In the genomic region with DNA sequence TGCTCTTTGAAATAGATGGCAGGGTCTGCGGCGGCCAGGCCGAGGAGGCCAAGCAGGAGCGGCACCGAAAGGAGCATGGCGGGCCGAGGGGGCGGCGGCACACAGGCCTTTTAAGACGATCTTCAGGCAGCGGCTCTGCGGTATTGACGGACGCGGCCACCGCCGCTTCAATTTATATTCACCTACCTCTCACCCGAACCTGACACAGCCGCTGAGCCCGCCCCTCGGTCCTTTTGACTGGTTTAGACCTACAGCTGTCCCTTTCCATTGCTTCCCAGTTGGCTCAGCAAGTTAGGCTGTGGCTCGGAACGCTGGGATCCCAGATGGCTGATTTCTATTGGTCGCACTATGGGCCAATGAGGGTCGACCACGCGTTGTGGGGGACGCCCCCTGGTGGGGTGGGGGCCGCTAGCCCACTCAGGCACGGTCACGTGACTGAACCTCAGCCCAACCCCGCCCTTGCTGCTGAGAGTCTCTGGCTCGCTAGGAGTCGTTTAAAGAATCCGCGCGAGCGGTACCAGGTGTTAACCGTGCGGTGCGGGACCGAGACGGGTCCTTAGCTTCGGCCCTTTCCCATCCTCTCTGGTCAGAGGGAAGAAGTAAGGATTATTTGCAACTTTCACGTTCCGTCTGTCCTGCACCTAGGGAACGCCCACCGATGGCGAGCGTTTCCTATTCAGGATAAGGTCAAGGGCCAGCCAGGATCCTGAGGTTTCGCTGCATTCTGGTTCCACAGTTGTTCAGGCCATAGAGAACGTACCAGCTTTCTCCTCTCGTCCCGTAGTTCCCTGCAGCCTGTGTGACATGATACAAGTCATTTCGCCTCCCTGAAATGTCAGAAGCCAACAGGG, we compare ENCODE assay signal across 8 mouse cellular contexts. TPM values are rescaled to one million over a fixed set of nuclear protein-coding genes. Genes with fewer than 3 reads are reported as not detected.
DNase-seq lines count a peak whose midpoint lies in the region; ATAC-seq and TF ChIP-seq lines count a peak whose summit lies in the region.

A gene (minus strand): TSS at position 213 of the 851 bp plus-strand sequence.

- peak within 1 kb of the TSS; percentile 79 for H3K4me2 ChIP-seq in heart, embryonic 11.5 days
- peak within 1 kb of the TSS; percentile 82 for H3K4me2 ChIP-seq in kidney, embryonic 16.5 days (replicated peaks; ENCODE audit: low read depth, low read length)
- H3K4me2 ChIP-seq in myocyte (ENCODE audit: low read depth) = peak within 1 kb of the TSS; percentile 99

- peak within 1 kb of the TSS; percentile 88 for H3ac ChIP-seq in C2C12 (ENCODE audit: control insufficient read depth, insufficient read length, low read depth)
- peak within 1 kb of the TSS; percentile 51 for H3ac ChIP-seq in myocyte (ENCODE audit: control insufficient read depth, insufficient read length)

- H3K27me3 ChIP-seq in C2C12 (ENCODE audit: control insufficient read depth, insufficient read depth, insufficient read length) = no peaks in the 10 kb centered on the region
- H3K27me3 ChIP-seq in erythroblast, embryonic 14.5 days (ENCODE audit: control insufficient read depth) = no peaks in the 10 kb centered on the region
- H3K27me3 ChIP-seq in heart, embryonic 11.5 days (ENCODE audit: control insufficient read depth, insufficient read depth, low read length) = no peaks in the 10 kb centered on the region
- H3K27me3 ChIP-seq in kidney, embryonic 16.5 days (ENCODE audit: insufficient read depth, low read length) = no peaks in the 10 kb centered on the region
- no peaks in the 10 kb centered on the region for H3K27me3 ChIP-seq in liver, adult 2 months (ENCODE audit: control insufficient read depth, insufficient read depth, low read length)
- H3K27me3 ChIP-seq in myocyte (ENCODE audit: control insufficient read depth, insufficient read depth, insufficient read length) = no peaks in the 10 kb centered on the region
- H3K27me3 ChIP-seq in splenic B cell, adult 2 months (ENCODE audit: control insufficient read depth, insufficient read depth, low read length, poor library complexity, severe bottlenecking) = no peaks in the 10 kb centered on the region

- peak within 1 kb of the TSS; percentile 85 for H3K27ac ChIP-seq in heart, embryonic 11.5 days (ENCODE audit: low read depth, low read length)
- H3K27ac ChIP-seq in kidney, embryonic 16.5 days (ENCODE audit: low read length) = peak within 1 kb of the TSS; percentile 92
- H3K27ac ChIP-seq in liver, adult 2 months (replicated peaks; ENCODE audit: insufficient read depth, low read depth, low read length) = peak within 1 kb of the TSS; percentile 85

- peaks cover 54% of the 10 kb centered on the region for H3K4me1 ChIP-seq in erythroblast, embryonic 14.5 days (ENCODE audit: control insufficient read depth)
- peaks cover 28% of the 10 kb centered on the region for H3K4me1 ChIP-seq in heart, embryonic 11.5 days (ENCODE audit: control insufficient read depth, insufficient read depth, low read length)
- peaks cover 34% of the 10 kb centered on the region for H3K4me1 ChIP-seq in kidney, embryonic 16.5 days (ENCODE audit: insufficient read depth, low read length)
- H3K4me1 ChIP-seq in liver, adult 2 months (ENCODE audit: control insufficient read depth, insufficient read depth, low read length) = peaks cover 21% of the 10 kb centered on the region

- under 1% methylated on average over 55 of the region's 55 CpGs for WGBS in heart, embryonic 11.5 days (ENCODE audit: insufficient replicate concordance)
- WGBS in kidney, embryonic 16.5 days = under 1% methylated on average over 55 of the region's 55 CpGs
- WGBS in liver, adult 2 months = under 1% methylated on average over 55 of the region's 55 CpGs

- ATAC-seq in heart, embryonic 11.5 days (replicated peaks; ENCODE audit: insufficient number of reproducible peaks, low FRiP score, low TSS enrichment) = peak; percentile 99
- ATAC-seq in kidney, embryonic 16.5 days (ENCODE audit: low FRiP score, low TSS enrichment) = peak; percentile 100

- H3K36me3 ChIP-seq in C2C12 (ENCODE audit: control insufficient read depth, insufficient read depth) (peaks cover 40% of the 10 kb centered on the region), myocyte (ENCODE audit: control insufficient read depth, insufficient read depth) (peaks cover 32% of the 10 kb centered on the region)
- peaks cover 44% of the 10 kb centered on the region for H3K36me3 ChIP-seq in erythroblast, embryonic 14.5 days (ENCODE audit: control insufficient read depth)
- H3K36me3 ChIP-seq in heart, embryonic 11.5 days (ENCODE audit: control insufficient read depth, insufficient read depth, low read length) = peaks cover 23% of the 10 kb centered on the region
- H3K36me3 ChIP-seq in kidney, embryonic 16.5 days (ENCODE audit: insufficient read depth, low read length) = peaks cover 34% of the 10 kb centered on the region
- H3K36me3 ChIP-seq in liver, adult 2 months (ENCODE audit: control insufficient read depth, insufficient read depth, low read length) = peaks cover 33% of the 10 kb centered on the region
- peaks cover 25% of the 10 kb centered on the region for H3K36me3 ChIP-seq in splenic B cell, adult 2 months (ENCODE audit: control insufficient read depth, insufficient read depth, low read length, poor library complexity, severe bottlenecking)

- DNase-seq in brain, embryonic 14.5 days (ENCODE audit: low read depth) = peak; percentile 100
- peak; percentile 99 for DNase-seq in liver, adult 2 months (ENCODE audit: extremely low read depth, low read depth, low spot score)
- peak; percentile 100 for DNase-seq in splenic B cell, adult 2 months (ENCODE audit: low read depth, low spot score)

- H3K79me3 ChIP-seq in C2C12 (ENCODE audit: low read depth) = peaks cover 27% of the 10 kb centered on the region

- peak; percentile 98 for TF ChIP-seq POLR2A in brain, embryonic 14.5 days (IDR thresholded peaks at IDR 0.05; ENCODE audit: borderline replicate concordance, extremely low read depth, insufficient read depth, insufficient read length, poor library complexity, severe bottlenecking)
- TF ChIP-seq POLR2A in liver, adult 2 months (IDR thresholded peaks at IDR 0.05; ENCODE audit: extremely low read depth, insufficient read depth, low read length) = peak; percentile 99
- peak; percentile 93 for TF ChIP-seq POLR2A in myocyte (IDR thresholded peaks at IDR 0.05; ENCODE audit: insufficient read length, low read depth)

- peak within 1 kb of the TSS; percentile 99 for H3K9ac ChIP-seq in heart, embryonic 11.5 days (ENCODE audit: low read depth, low read length)
- peak within 1 kb of the TSS; percentile 98 for H3K9ac ChIP-seq in kidney, embryonic 16.5 days (replicated peaks; ENCODE audit: low read length)
- H3K9ac ChIP-seq in liver, adult 2 months (ENCODE audit: low read depth, low read length) = peak within 1 kb of the TSS; percentile 96

- H3K4me3 ChIP-seq in C2C12 (ENCODE audit: insufficient read depth, poor library complexity, severe bottlenecking) = peak within 1 kb of the TSS; percentile 97
- peak within 1 kb of the TSS; percentile 79 for H3K4me3 ChIP-seq in erythroblast, embryonic 14.5 days (replicated peaks)
- peak within 1 kb of the TSS; percentile 97 for H3K4me3 ChIP-seq in heart, embryonic 11.5 days (ENCODE audit: low read depth, low read length)
- H3K4me3 ChIP-seq in kidney, embryonic 16.5 days (ENCODE audit: low read length) = peak within 1 kb of the TSS; percentile 99
- H3K4me3 ChIP-seq in liver, adult 2 months (ENCODE audit: insufficient read depth, low read depth, low read length) = peak within 1 kb of the TSS; percentile 91
- peak within 1 kb of the TSS; percentile 98 for H3K4me3 ChIP-seq in myocyte

- H3K9me3 ChIP-seq in erythroblast, embryonic 14.5 days (ENCODE audit: control insufficient read depth, low read length) = no peaks in the 10 kb centered on the region
- H3K9me3 ChIP-seq in heart, embryonic 11.5 days (replicated peaks; ENCODE audit: control insufficient read depth, low read length) = no peaks in the 10 kb centered on the region
- H3K9me3 ChIP-seq in kidney, embryonic 16.5 days (ENCODE audit: low read length) = no peaks in the 10 kb centered on the region

- H3K79me2 ChIP-seq in C2C12 (ENCODE audit: control insufficient read depth, insufficient read depth) = peaks cover 42% of the 10 kb centered on the region
- H3K79me2 ChIP-seq in liver, adult 2 months (ENCODE audit: control insufficient read depth, insufficient read depth, low read length) = peaks cover 10% of the 10 kb centered on the region; the same call in 1 of the 2 replicates
- H3K79me2 ChIP-seq in myocyte (ENCODE audit: control insufficient read depth, insufficient read depth) = peaks cover 15% of the 10 kb centered on the region

- TF ChIP-seq CTCF in C2C12 (IDR thresholded peaks at IDR 0.05; ENCODE audit: control insufficient read depth, insufficient read depth, insufficient read length) = no peak
- no peak for TF ChIP-seq CTCF in brain, embryonic 14.5 days (IDR thresholded peaks at IDR 0.05; ENCODE audit: borderline replicate concordance, extremely low read depth, insufficient read depth, insufficient read length)
- 0 out of 2 replicates have a peak, but pooled peaks have one; percentile 2 for TF ChIP-seq CTCF in liver, adult 2 months (IDR thresholded peaks at IDR 0.05; ENCODE audit: low read depth, low read length)

TF ChIP-seq in C2C12, 6 proteins besides CTCF, POLR2A, EP300 and RAD21:
- TF ChIP-seq CEBPB (IDR thresholded peaks at IDR 0.05; ENCODE audit: low read depth) (no peak), MYOD1 (IDR thresholded peaks at IDR 0.05; ENCODE audit: control insufficient read depth, insufficient read length, low read depth) (no peak), USF1 (IDR thresholded peaks at IDR 0.05; ENCODE audit: low read depth) (peak; percentile 98), MAX (IDR thresholded peaks at IDR 0.05) (peak; percentile 59)

TF ChIP-seq in myocyte, 11 proteins besides CTCF, POLR2A, EP300 and RAD21 (continues in another document):
- peak in 1 of 3 experiments; percentile 1 for TF ChIP-seq MYOG (IDR thresholded peaks at IDR 0.05; ENCODE audit: control insufficient read depth in 1 of 3, insufficient read depth in 1 of 3, insufficient read length in 2 of 3, low read depth in 2 of 3)
- TF ChIP-seq SRF (IDR thresholded peaks at IDR 0.05; ENCODE audit: control insufficient read depth, insufficient read length, low read depth) = peak; percentile 19
- no peak for TF ChIP-seq CEBPB (IDR thresholded peaks at IDR 0.05; ENCODE audit: insufficient read depth, poor library complexity, severe bottlenecking)
- peak; percentile 97 for TF ChIP-seq POLR2AphosphoS2 (IDR thresholded peaks at IDR 0.05; ENCODE audit: insufficient read length, low read depth)
- TF ChIP-seq TCF12 (IDR thresholded peaks at IDR 0.05; ENCODE audit: insufficient read depth, poor library complexity, severe bottlenecking) = no peak
- TF ChIP-seq E2F4 (IDR thresholded peaks at IDR 0.05; ENCODE audit: insufficient read depth) = no peak

RNA-seq across cellular contexts. Expression of the gene that starts here (rescaled TPM):
- polyA plus RNA-seq in C2C12 (2012; fragmentation: generic; extraction: Trizol) = 687 TPM
- 374 and 466 TPM in 2 replicates for polyA plus RNA-seq in brain, embryonic 14.5 days (2012; rRNA removed)
- polyA plus RNA-seq in erythroblast, embryonic 14.5 days (2012) = 29.4 and 30.9 TPM in 2 replicates
- 830 and 894 TPM in 2 replicates for polyA plus RNA-seq in heart, embryonic 11.5 days (2014; fragmentation: Nextera tagmentation; extraction: Ambion mirVana)
- 1,143 and 1,180 TPM in 2 replicates for polyA plus RNA-seq in kidney, embryonic 16.5 days (2015; fragmentation: Nextera tagmentation; extraction: Ambion mirVana)
- 411 and 458 TPM in 2 replicates for total RNA-seq in liver, adult 2 months (2014; rRNA removed)
- polyA plus RNA-seq in liver, adult 2 months (2012; rRNA removed) = 308 and 349 TPM in 2 replicates
- polyA plus RNA-seq in myocyte (2012; fragmentation: generic; extraction: Trizol) = 385 TPM

Comparison
In these comparisons a context has a peak if more than half of its experiments do, and no peak if none do; other contexts are left out.
1. Peak in every context shown above with its lines: DNase-seq, ATAC-seq, H3K4me3 ChIP-seq and H3K27ac ChIP-seq.